Mouse (Mus musculus) bone marrow, adult 2 months (tissue): ENCODE results near the gene Kif18b.

ENCODE experiments used
- CTCF ChIP-seq: fragments of 200-500 bp; IDR thresholded peaks from 2 replicates; pipeline ENCODE4 v1.5.1; 2011; ENCODE audit warnings: low read length, control low read depth; ENCODE audit not compliant: control insufficient read depth, insufficient read depth
- POLR2A ChIP-seq: fragments of 200-500 bp; IDR thresholded peaks from 2 replicates; pipeline ENCODE4 v1.6.1; 2011; ENCODE audit warnings: low read depth, mild to moderate bottlenecking, control low read depth, low read length, borderline replicate concordance; ENCODE audit not compliant: control insufficient read depth

- no peak for TF ChIP-seq CTCF
- no peak for TF ChIP-seq POLR2A
Observed at GRCm38 (mm10) chr11:102941236-102941635, 16.3 kb upstream of the Kif18b start.
